Mouse (Mus musculus): Measurements from ENCODE around the gene Dlgap1. TPM values are rescaled to one million over a fixed set of nuclear protein-coding genes. Genes with fewer than 3 reads are reported as not detected.

Dlgap1 gene
- total RNA-seq, 2 experiments from 2014 or later: 0.05 to 0.22 TPM

DNA sequence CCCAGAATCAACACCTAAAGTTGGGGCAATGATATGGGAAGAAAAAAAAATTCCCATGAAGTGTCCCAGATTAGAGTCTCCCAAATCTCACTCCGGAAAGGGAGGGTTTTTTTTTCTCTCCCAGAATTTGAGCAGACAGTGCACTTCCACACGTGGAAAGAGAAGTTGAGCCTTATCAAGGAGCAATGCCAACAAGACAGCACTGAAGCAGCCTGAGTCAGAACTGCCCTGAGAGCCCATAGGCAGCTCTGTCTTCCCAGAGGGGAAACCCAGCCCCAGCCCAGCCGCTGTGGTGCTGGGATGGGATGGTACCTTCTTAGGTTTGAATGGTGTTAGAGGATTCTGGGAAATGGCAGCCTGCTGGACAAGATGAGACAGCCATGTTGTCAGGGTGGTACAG lies 753.3 kb downstream of the Dlgap1 start:
- TF ChIP-seq CTCF (IDR thresholded peaks at IDR 0.05): no peak

GRCm38 (mm10) chr17:70728719-70729281 lies 759.9 kb downstream of the Dlgap1 start:
- no peak for TF ChIP-seq CTCF (IDR thresholded peaks at IDR 0.05)
- intact Hi-C loops (cut with DNase I): no loop called here
- peak; percentile 87 for DNase-seq
- Histone ChIP-seq H3K27ac (peak overlapping the region; percentile 64), H3K4me3 (no peak overlapping the region)

More for the DNA sequence above, 753.3 kb downstream of the Dlgap1 start:
- H3K27ac ChIP-seq: no peak overlapping the region
- DNase-seq: no peak
- H3K4me3 ChIP-seq: no peak overlapping the region
- intact Hi-C loops (cut with DNase I): no loop called here

DNA sequence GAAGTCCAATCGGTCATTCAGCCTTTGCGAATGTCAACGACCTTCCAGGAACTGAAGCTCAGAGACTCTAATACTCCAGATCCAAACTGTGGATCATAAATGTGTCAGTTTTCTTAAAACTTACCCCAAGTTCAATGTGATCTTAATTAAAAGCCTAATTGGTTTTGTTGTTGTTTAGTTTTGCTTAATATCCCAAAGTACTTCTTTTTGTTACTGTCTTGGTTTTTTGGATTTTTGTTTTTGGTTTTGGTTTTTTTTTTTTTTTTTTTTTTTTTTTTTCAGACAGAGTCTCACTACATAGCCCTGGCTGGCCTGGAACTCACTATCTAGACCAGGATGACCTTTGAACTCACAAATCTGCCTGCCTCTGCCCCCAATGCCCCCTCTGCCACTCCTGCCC lies 765.9 kb downstream of the Dlgap1 start:
- no peak for TF ChIP-seq CTCF (IDR thresholded peaks at IDR 0.05)
- DNase-seq: no peak
- Histone ChIP-seq H3K27ac (no peak overlapping the region), H3K4me3 (no peak overlapping the region)
- intact Hi-C loops (cut with DNase I): loop anchor here (5.0 kb wide), 1 partner anchor 113 kb away; no protein-coding TSS in a partner anchor

- no peak for TF ChIP-seq CTCF (IDR thresholded peaks at IDR 0.05)
- no peak for DNase-seq
- intact Hi-C loops (cut with DNase I): loop anchor here (5.0 kb wide), 1 partner anchor 112 kb away; no protein-coding TSS in a partner anchor
- no peak overlapping the region for H3K27ac ChIP-seq
- H3K4me3 ChIP-seq: no peak overlapping the region
These were observed 766.5 kb downstream of the Dlgap1 start for GRCm38 (mm10) chr17:70735396-70735795.

DNA sequence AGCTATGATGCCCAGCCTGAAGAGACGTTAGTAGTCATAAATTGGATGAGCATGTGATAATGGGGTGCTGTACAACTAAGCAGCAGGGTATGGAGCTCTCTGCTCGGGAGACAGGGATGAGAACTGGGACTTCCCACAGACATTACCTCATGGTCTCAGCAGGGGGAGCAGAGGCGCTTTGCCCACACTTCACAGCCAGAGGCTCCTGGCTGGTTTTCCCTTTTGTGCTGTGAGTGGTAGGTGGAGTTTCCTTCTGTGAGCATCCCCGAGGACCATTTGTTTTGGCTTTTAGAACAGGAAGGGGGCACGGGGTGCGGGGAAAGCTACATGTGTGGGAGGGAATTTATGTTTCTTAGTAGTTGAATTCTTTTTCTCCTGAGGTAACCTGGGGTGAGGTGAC lies 768.6 kb downstream of the Dlgap1 start:
- H3K4me3 ChIP-seq: peak overlapping the region; percentile 63
- peak; percentile 74 for DNase-seq
- peak; percentile 61 for TF ChIP-seq CTCF (IDR thresholded peaks at IDR 0.05)
- intact Hi-C loops (cut with DNase I): loop anchor here (5.0 kb wide), 1 partner anchor 110 kb away; no protein-coding TSS in a partner anchor
- H3K27ac ChIP-seq: peak overlapping the region; percentile 89

- peak; percentile 86 for TF ChIP-seq CTCF (IDR thresholded peaks at IDR 0.05)
- Histone ChIP-seq H3K4me3 (peak overlapping the region; percentile 63), H3K27ac (peak overlapping the region; percentile 89)
- intact Hi-C loops (cut with DNase I): loop anchor here (5.0 kb wide), 1 partner anchor 109 kb away; no protein-coding TSS in a partner anchor
- peak; percentile 86 for DNase-seq
These were observed 769.4 kb downstream of the Dlgap1 start for GRCm38 (mm10) chr17:70738168-70738854.

DNA sequence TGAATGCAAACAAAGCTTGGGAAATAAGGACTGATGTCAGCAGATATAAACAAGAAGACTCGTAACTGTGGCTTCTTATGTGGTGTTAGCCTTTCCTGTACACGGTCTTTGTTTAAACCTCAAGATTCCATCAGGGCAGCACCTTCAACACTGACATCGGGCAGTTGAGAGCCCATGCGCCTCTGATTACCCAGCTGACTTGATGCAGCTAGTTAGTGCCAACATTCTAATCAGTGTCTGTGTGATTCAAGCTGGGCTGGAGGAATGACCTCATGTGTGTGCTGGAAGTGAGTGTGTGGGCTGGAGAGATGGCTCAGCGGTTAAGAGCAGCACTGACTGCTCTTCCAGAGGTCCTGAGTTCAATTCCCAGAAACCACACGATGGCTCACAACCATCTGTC lies 770.5 kb downstream of the Dlgap1 start:
- no peak for DNase-seq
- H3K27ac ChIP-seq: no peak overlapping the region
- intact Hi-C loops (cut with DNase I): loop anchor here (5.0 kb wide), 1 partner anchor 108 kb away; no protein-coding TSS in a partner anchor
- TF ChIP-seq CTCF (IDR thresholded peaks at IDR 0.05): no peak
- H3K4me3 ChIP-seq: no peak overlapping the region

GRCm38 (mm10) chr17:70741696-70742095 lies 772.8 kb downstream of the Dlgap1 start:
- no peak for DNase-seq
- no peak for TF ChIP-seq CTCF (IDR thresholded peaks at IDR 0.05)
- intact Hi-C loops (cut with DNase I): no loop called here
- Histone ChIP-seq H3K4me3 (no peak overlapping the region), H3K27ac (no peak overlapping the region)

DNA sequence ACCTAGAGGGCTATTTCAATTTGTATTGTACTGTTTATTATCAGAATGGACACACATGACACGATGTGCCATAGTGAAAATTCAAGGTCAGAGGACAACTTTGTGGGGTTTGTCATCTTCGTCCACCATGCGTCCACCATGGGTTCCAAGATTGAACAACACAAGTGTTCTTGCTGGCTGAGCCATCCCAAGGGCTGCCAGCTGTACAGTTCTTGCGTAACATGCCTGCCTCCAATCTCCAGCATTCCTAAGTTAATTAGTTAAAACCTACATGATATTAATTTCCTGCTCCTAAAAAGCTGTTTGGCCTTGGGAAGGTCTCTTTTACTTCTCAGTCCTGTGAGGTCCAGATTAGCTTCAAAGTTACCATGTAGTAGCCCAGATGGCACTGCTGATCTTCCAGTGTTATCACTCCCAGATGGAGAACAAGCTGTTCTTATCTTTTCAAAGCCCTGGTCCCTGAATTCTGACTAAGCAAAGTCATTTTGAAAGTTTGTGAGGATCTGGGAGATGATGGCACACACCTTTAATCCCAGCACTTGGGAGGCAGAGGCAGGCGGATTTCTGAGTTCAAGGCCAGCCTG lies 775.8 kb downstream of the Dlgap1 start:
- Histone ChIP-seq H3K4me3 (no peak overlapping the region), H3K27ac (no peak overlapping the region)
- no peak for TF ChIP-seq CTCF (IDR thresholded peaks at IDR 0.05)
- intact Hi-C loops (cut with DNase I): no loop called here
- no peak for DNase-seq

GRCm38 (mm10) chr17:70745385-70745784 lies 776.5 kb downstream of the Dlgap1 start:
- DNase-seq: no peak
- Histone ChIP-seq H3K27ac (no peak overlapping the region), H3K4me3 (no peak overlapping the region)
- no peak for TF ChIP-seq CTCF (IDR thresholded peaks at IDR 0.05)
- intact Hi-C loops (cut with DNase I): no loop called here

GRCm38 (mm10) chr17:70746379-70747079 lies 777.7 kb downstream of the Dlgap1 start:
- TF ChIP-seq CTCF (IDR thresholded peaks at IDR 0.05): peak; percentile 27; the same call in 1 of the 2 replicates
- DNase-seq: no peak
- Histone ChIP-seq H3K4me3 (no peak overlapping the region), H3K27ac (peak overlapping the region; percentile 4; the same call in 1 of the 2 replicates)
- intact Hi-C loops (cut with DNase I): no loop called here

- peak; percentile 31 for DNase-seq
- TF ChIP-seq CTCF (IDR thresholded peaks at IDR 0.05): no peak
- Histone ChIP-seq H3K27ac (peak overlapping the region; percentile 87), H3K4me3 (peak overlapping the region; percentile 65)
- intact Hi-C loops (cut with DNase I): no loop called here
These were observed 779.0 kb downstream of the Dlgap1 start for GRCm38 (mm10) chr17:70747731-70748475.

All from gastrocnemius, adult 2 months (tissue).